Mouse (Mus musculus) limb, embryonic 13.5 days (tissue): ENCODE data around the gene 4930524B15Rik. TPM values are rescaled to one million over a fixed set of nuclear protein-coding genes. Genes with fewer than 3 reads are reported as not detected.
"Not testable (repeated sequence)": the region's sequence is repeated elsewhere in the genome, so short reads cannot be mapped to it uniquely, and the experiment has no call there.

Source experiments
- ATAC-seq: fragments of 200-750 bp; cut with Nextera tagmentation; 2 replicates; pipeline ENCODE4 v1.8.0; 2017; ENCODE audit warnings: low read depth, moderate number of reproducible peaks, moderate TSS enrichment; ENCODE audit not compliant: low FRiP score
- H3K27ac ChIP-seq: fragments of 300-500 bp; sonication (generic); 2 replicates; pipeline ENCODE4 v1.5.1; 2015; ENCODE audit warnings: inconsistent platforms, mild to moderate bottlenecking, moderate library complexity
- H3K27me3 ChIP-seq: fragments of 300-500 bp; sonication (generic); 2 replicates; pipeline ENCODE4 v1.6.1; 2015; ENCODE audit warnings: mild to moderate bottlenecking, inconsistent platforms
- H3K36me3 ChIP-seq: fragments of 300-500 bp; sonication (generic); 2 replicates; pipeline ENCODE4 v1.6.1; 2015; ENCODE audit warnings: inconsistent platforms, mild to moderate bottlenecking, moderate library complexity
- H3K4me1 ChIP-seq: fragments of 300-500 bp; sonication (generic); 2 replicates; pipeline ENCODE4 v1.6.1; 2015; ENCODE audit warnings: inconsistent platforms
- H3K4me2 ChIP-seq: fragments of 300-500 bp; sonication (generic); replicated peaks from 2 replicates; pipeline ENCODE4 v1.6.1; 2015; ENCODE audit warnings: inconsistent platforms, mild to moderate bottlenecking, moderate library complexity
- H3K4me3 ChIP-seq: fragments of 300-500 bp; sonication (generic); 2 replicates; pipeline ENCODE4 v1.5.1; 2015; ENCODE audit warnings: moderate library complexity, mild to moderate bottlenecking, inconsistent platforms
- H3K9ac ChIP-seq: fragments of 300-500 bp; sonication (generic); 2 replicates; pipeline ENCODE4 v1.6.1; 2015; ENCODE audit warnings: mild to moderate bottlenecking, inconsistent platforms
- H3K9me3 ChIP-seq: fragments of 300-500 bp; sonication (generic); 2 replicates; pipeline ENCODE4 v1.6.1; 2016; ENCODE audit warnings: inconsistent platforms
- WGBS: fragments of 180-500 bp; shearing (Covaris S2); methylation state at CpG from one replicate; pipeline ENCODE4 v1.1.7; 2015; 5-methylcytosine and 5-hydroxymethylcytosine counted together
- polyA plus RNA-seq: library from polyadenylated mRNA; unstranded; fragments of >200 nt; fragmentation: Nextera tagmentation; extraction: Ambion mirVana; gene quantifications from 2 replicates; pipeline ENCODE4 v1.2.1, GENCODE M21; 2015

4930524B15Rik gene
- polyA plus RNA-seq, 1 experiment from 2014 or later: 0.23 TPM

DNA sequence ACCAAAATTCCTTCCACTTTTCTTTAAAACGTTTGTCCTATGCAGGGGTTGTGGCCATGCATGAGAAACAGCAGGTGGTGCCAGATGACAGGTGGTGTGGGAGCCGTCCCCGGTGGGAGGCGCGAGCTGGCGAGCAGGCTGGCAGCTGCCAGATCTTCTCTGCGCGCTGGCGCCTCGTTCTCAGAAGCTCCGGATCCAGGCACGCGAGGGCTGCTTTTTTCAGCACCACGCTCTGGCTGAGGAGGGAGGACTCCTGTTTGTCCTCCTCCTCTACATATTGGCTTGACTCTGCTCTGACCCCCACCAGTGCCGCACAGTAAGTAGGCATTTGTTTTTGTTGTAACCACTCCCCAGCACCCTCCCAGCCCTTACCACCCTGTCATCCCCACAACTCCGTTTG lies 34.9 kb downstream of the 4930524B15Rik start, which contains the start of gene Nsg2:
Gene Nsg2 (plus strand): TSS at position 183 of the 400 bp plus-strand sequence.
- no peaks in the 10 kb centered on the region for H3K36me3 ChIP-seq
- H3K27me3 ChIP-seq: peaks cover 14% of the 10 kb centered on the region
- H3K4me2 ChIP-seq: peak within 1 kb of the TSS; percentile 63
- no peak within 1 kb of the TSS for H3K27ac ChIP-seq
- peaks cover 34% of the 10 kb centered on the region for H3K4me1 ChIP-seq
- no peaks in the 10 kb centered on the region for H3K9me3 ChIP-seq
- ATAC-seq: peak; percentile 82
- H3K9ac ChIP-seq: peak within 1 kb of the TSS; percentile 56
- H3K4me3 ChIP-seq: peak within 1 kb of the TSS; percentile 35
- 1% methylated on average over 16 of the region's 16 CpGs for WGBS

DNA sequence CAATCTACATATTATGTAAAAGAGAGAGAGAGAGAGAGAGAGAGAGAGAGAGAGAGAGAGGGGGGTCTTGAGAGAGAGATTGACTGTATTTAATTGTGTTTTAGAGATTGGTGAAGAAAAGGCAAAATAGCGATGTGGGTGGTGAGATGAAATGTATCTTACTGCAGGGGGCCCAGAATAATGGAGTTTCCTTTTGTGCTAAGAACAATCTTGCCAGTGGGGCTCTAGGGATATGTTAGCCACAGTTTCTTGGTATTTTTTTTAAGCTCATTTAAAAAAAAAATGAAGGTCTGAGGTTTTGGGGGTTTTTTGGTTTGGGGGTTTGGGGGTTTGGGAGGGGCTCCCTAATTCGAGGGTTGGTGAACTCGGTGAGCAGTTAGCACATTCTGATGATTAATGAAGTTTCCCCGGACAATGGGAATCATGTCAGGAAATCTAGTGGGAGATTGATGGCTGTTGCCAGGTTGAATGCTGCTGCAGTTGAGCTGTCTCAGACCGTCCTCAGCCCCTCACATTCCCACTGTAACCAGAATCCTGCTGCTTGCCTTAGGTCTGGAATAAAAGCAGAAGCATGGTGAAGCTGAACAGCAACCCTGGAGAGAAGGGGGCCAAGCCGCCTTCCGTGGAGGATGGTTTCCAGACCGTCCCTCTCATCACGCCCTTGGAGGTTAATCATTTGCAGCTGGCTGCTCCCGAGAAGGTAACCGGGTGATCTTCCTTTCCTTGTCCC lies 36.0 kb downstream of the 4930524B15Rik start:
- peaks cover 14% of the 10 kb centered on the region for H3K27me3 ChIP-seq
- ATAC-seq: no peak
- 2% methylated on average over 11 of the region's 11 CpGs for WGBS
- peak overlapping the region; percentile 49 for H3K4me2 ChIP-seq
- H3K36me3 ChIP-seq: no peaks in the 10 kb centered on the region
- peak overlapping the region; percentile 13 for H3K4me3 ChIP-seq
- no peak overlapping the region for H3K9ac ChIP-seq
- H3K4me1 ChIP-seq: peaks cover 34% of the 10 kb centered on the region
- no peak overlapping the region for H3K27ac ChIP-seq
- no peaks in the 10 kb centered on the region for H3K9me3 ChIP-seq

DNA sequence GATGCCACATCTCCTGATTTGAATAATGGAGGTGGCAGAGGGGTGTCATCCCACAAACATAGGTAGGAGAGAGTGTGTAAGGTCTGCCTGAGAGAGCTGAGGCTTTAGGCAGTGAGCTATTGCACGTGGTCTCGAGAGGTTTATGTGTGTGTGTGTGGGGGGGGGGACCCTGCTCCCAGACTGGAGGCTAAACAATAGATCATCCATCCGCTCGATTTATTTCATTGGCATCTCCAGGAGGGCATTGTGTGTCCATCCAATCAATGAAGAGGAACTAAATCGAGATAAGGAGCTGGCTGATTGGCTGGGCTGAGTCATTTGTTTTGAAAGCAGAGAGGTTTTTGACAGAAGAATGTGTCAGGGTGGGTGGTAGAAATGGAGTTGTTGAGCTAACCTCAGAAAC lies 37.3 kb downstream of the 4930524B15Rik start:
- ATAC-seq: no peak
- Histone ChIP-seq H3K27me3 (peaks cover 14% of the 10 kb centered on the region), H3K9ac (no peak overlapping the region; the same call in 1 of the 2 replicates), H3K36me3 (peaks cover 9% of the 10 kb centered on the region), H3K4me3 (no peak overlapping the region), H3K4me2 (peak overlapping the region; percentile 49), H3K9me3 (peaks cover 8% of the 10 kb centered on the region), H3K27ac (no peak overlapping the region), H3K4me1 (peaks cover 34% of the 10 kb centered on the region)
- WGBS: 26% methylated on average over 5 of the region's 5 CpGs

DNA sequence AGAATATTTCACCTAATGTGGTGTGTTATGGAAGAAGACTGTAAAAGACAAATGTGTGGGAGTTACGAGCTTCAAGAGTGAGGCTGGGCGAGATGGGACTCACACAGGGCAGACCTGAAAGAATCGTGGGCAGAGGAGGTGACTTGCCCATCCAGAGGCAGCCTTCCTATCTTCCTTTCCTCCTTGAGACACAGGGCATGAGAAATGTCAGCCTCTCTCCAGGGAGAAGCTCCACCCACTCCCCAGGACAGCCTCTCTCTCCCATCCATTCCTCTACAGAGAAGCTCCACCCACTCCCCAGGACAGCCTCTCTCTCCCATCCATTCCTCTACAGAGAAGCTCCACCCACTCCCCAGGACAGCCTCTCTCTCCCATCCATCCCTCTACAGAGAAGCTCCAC lies 42.7 kb downstream of the 4930524B15Rik start:
- not testable (repeated sequence) for H3K36me3 ChIP-seq, H3K9me3 ChIP-seq, ATAC-seq, H3K4me3 ChIP-seq, H3K9ac ChIP-seq, H3K27me3 ChIP-seq, H3K4me2 ChIP-seq, H3K27ac ChIP-seq
- H3K4me1 ChIP-seq: peaks cover 34% of the 10 kb centered on the region
- WGBS: 85% methylated on average over 3 of the region's 3 CpGs

DNA sequence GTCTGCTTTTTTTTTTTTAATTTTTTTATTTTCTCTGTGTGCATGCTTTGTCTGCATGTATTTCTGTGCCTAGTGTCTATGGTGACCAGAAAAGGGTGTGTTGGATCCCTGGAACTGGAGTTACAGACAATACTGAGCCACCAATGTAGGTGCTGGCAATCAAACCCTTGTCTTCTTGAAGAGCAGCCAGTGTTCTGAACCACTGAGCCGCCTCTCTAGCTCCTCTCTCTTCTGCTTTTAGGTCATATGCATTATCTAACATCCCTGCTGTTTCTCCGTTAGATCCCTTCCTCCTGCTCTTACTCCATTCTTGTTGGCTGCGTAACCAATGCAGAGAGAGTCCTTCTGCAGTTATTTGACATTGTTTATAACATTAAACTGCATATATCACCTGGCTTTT lies 43.5 kb downstream of the 4930524B15Rik start:
- no peaks in the 10 kb centered on the region for H3K27me3 ChIP-seq

DNA sequence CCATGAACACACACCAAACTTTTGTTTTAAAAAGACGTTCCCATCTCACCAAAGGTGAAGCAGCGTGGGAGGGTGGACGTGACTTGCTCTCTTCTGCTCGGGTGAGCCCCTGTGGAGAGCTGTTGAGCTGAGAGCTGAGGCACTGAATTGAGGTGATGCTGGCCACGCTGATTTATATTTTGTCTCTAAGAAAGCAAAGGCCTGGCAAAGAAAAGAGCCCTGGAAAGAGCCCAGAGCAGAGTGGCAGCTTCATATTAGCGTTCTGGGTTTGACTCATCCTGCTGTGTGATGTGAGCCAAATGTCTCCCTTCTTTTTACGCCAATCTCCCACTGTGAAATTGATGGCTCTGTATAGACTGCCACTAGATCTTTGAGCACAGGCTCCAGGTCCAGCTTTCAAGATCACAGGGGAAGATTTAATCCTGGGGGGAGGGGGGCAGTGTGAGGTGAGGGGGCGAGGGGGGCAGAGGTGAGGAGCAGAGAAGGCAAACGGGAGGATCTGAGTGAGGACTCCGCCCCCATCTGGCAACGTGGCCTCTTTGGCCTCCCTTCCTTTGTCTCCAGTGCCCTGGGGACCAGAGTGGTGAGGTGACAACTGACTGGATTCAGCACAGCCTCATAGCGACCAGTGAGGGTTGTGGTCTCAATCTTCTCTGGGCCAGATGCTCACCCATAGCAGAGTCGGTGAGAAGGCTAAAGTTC lies 44.7 kb downstream of the 4930524B15Rik start:
- Histone ChIP-seq H3K27me3 (no peaks in the 10 kb centered on the region), H3K27ac (no peak overlapping the region; the same call in 1 of the 2 replicates), H3K9me3 (peaks cover 8% of the 10 kb centered on the region), H3K36me3 (peaks cover 9% of the 10 kb centered on the region), H3K4me3 (no peak overlapping the region), H3K4me1 (peaks cover 32% of the 10 kb centered on the region), H3K4me2 (0 out of 2 replicates have a peak overlapping the region, but pooled peaks have one; percentile 9), H3K9ac (no peak overlapping the region)
- 30% methylated on average over 13 of the region's 13 CpGs for WGBS
- ATAC-seq: peak; percentile 66; the same call in 1 of the 2 replicates

More for the DNA sequence above, 43.5 kb downstream of the 4930524B15Rik start:
- Histone ChIP-seq H3K9ac (no peak overlapping the region), H3K9me3 (peaks cover 8% of the 10 kb centered on the region), H3K27ac (no peak overlapping the region), H3K4me2 (no peak overlapping the region), H3K4me3 (no peak overlapping the region), H3K36me3 (peaks cover 9% of the 10 kb centered on the region), H3K4me1 (peaks cover 32% of the 10 kb centered on the region)
- no peak for ATAC-seq
- 84% methylated on average over 3 of the region's 3 CpGs for WGBS

DNA sequence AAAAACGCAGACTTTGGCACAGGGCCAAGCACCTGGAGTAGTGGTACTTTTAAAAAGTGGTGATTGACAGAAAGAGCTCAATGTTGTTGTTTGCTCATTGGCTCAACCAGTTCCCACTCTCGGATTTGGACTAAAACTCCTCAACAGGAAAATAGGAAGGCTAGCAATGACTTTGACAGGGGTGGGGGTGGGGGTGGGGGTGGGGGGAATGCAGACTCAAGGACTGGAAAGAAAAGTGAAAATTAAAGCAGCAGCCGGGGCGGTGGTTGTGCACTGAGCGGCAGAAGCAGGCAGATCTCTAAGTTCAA lies 45.2 kb downstream of the 4930524B15Rik start:
- Histone ChIP-seq H3K27ac (no peak overlapping the region; the same call in 1 of the 2 replicates), H3K9ac (no peak overlapping the region), H3K4me2 (no peak overlapping the region), H3K9me3 (peaks cover 8% of the 10 kb centered on the region), H3K4me3 (no peak overlapping the region), H3K27me3 (no peaks in the 10 kb centered on the region), H3K4me1 (peaks cover 32% of the 10 kb centered on the region), H3K36me3 (peaks cover 9% of the 10 kb centered on the region)
- WGBS: 52% methylated on average over 5 of the region's 5 CpGs
- ATAC-seq: no peak; the same call in 1 of the 2 replicates

DNA sequence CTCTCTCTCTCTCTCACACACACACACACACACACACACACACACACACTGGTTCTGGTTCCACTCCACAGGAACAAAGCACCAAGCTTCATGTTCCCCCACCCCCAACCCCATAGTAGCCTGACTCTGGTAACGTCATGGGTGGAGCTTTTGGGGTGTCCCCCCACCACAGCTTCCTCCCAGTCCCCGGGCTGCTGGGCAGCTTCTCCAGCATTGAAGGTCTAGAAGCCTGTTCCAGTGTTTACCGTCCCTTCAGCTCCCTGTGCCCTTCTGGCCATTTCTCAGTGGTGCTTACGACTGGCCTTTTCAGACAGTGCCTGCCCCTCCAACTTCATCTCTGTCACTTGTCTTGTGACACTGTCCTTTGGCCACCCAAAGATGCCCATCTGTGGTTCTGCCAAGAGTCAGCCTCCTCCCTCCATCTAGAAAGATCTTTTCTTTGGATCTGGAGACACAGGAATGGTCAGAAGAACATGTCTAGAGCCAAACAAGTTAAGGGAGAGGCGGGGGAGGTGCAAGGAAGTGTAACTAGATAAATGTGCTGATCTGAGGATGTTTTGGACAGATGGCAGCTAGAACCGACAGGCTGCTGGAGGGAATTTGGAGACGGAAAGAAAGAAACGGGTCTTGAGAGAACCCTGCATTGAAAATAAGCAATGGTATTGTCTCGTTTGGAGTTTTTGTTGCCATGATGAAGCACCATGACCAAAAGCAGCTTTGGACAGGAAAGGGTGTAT lies 46.6 kb downstream of the 4930524B15Rik start:
- peaks cover 5% of the 10 kb centered on the region for H3K9me3 ChIP-seq
- 64% methylated on average over 9 of the region's 9 CpGs for WGBS
- no peak for ATAC-seq
- no peak overlapping the region for H3K9ac ChIP-seq
- peaks cover 32% of the 10 kb centered on the region for H3K4me1 ChIP-seq
- H3K36me3 ChIP-seq: peaks cover 4% of the 10 kb centered on the region
- H3K4me2 ChIP-seq: no peak overlapping the region
- no peaks in the 10 kb centered on the region for H3K27me3 ChIP-seq
- H3K4me3 ChIP-seq: no peak overlapping the region
- H3K27ac ChIP-seq: no peak overlapping the region; the same call in 1 of the 2 replicates

DNA sequence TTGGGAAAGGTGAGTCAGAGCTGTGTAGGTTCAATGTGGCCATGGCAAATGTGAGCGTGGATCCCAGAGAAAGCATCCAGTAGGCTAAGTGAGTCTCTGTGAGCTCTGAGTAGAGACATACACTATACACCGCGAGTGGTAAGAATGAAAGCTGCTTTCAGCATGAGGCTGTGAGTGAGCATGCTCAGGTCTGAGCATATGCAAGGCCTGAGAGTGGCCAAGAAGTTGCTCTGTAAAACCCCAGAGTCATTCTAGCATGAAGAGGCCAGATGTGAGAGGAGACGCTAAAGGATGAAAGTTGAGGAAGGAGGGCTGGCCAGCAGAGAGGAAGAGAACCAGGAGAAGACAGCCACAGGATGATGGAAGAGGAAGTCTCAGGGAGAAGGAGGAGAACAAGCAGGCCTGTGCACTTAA lies 47.6 kb downstream of the 4930524B15Rik start:
- H3K4me3 ChIP-seq: no peak overlapping the region
- H3K27ac ChIP-seq: peak overlapping the region; percentile 28; the same call in 1 of the 2 replicates
- H3K9ac ChIP-seq: no peak overlapping the region
- no peaks in the 10 kb centered on the region for H3K36me3 ChIP-seq
- WGBS: 84% methylated on average over 4 of the region's 4 CpGs
- no peaks in the 10 kb centered on the region for H3K27me3 ChIP-seq
- no peak overlapping the region for H3K4me2 ChIP-seq
- peaks cover 35% of the 10 kb centered on the region for H3K4me1 ChIP-seq
- ATAC-seq: 0 out of 2 replicates have a peak, but pooled peaks have one; percentile 14
- no peaks in the 10 kb centered on the region for H3K9me3 ChIP-seq

DNA sequence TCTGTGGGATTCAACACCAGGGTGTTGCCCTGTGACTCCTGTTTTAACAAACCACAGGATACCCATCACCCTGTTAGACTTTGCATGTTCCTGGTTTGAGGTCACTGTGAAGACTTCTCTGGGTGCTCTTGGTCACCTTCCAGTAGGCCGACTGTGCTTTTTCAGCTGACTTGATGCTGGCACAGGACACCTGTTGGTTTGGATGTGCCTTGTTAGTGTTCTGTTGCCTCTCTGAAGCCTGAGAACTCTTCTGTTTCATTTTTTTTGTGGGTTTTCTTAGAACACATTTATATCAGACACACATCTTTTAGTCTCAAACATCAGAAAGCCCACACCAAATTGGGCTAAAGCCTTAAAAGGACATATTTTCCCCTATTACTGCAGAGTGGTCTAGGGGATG lies 48.2 kb downstream of the 4930524B15Rik start:
- no peak for ATAC-seq
- H3K27me3 ChIP-seq: no peaks in the 10 kb centered on the region
- H3K4me3 ChIP-seq: no peak overlapping the region
- H3K9ac ChIP-seq: no peak overlapping the region
- no peak overlapping the region for H3K27ac ChIP-seq
- 76% methylated on average over 1 of the region's 1 CpGs for WGBS
- H3K9me3 ChIP-seq: no peaks in the 10 kb centered on the region
- no peaks in the 10 kb centered on the region for H3K36me3 ChIP-seq
- H3K4me1 ChIP-seq: peaks cover 41% of the 10 kb centered on the region
- H3K4me2 ChIP-seq: no peak overlapping the region

DNA sequence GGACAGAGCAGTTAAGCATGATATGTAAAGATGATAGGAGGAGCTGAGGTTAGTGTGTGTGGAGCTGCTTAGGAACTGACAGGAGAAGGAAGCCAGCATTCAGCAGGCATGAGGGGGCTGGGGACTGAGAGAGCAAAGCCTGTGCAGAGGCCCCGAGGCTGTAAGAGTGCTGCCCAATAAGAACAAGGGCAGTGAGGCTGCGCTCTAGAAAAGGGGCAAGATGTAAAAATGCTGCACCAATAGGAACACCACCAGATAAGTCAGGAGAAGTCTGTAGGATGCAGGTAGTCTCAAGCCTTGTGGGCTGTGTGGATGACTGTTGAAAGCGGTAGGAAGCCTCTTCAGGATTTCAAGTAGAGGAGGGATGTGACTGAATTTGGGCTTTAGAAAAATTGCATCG lies 52.8 kb downstream of the 4930524B15Rik start:
- Histone ChIP-seq H3K36me3 (no peaks in the 10 kb centered on the region), H3K9ac (no peak overlapping the region), H3K4me1 (peaks cover 25% of the 10 kb centered on the region), H3K27ac (no peak overlapping the region), H3K4me2 (0 out of 2 replicates have a peak overlapping the region, but pooled peaks have one; percentile 11), H3K9me3 (no peaks in the 10 kb centered on the region), H3K27me3 (peaks cover 12% of the 10 kb centered on the region; the same call in 1 of the 2 replicates), H3K4me3 (no peak overlapping the region)
- ATAC-seq: 0 out of 2 replicates have a peak, but pooled peaks have one; percentile 49
- WGBS: 50% methylated on average over 4 of the region's 4 CpGs
